In genomic region chr5:89728117-89728516, GRCm38 (mm10) we compare ENCODE assay signal across 29 mouse cellular contexts.
DNase-seq lines count a peak whose midpoint lies in the region; ATAC-seq and TF ChIP-seq lines count a peak whose summit lies in the region.
"Had no signal": no experiment of that assay in that cellular context is flagged by ENCODE, and none has a peak within 500 bp of the region (broad histone marks: within the 10 kb centered on the region; RNA-seq: fewer than 3 reads in every experiment).

No protein-coding gene starts in this region.

- intact Hi-C loops in heart, postnatal 14 days (cut with DNase I): no loop called here

- TF ChIP-seq EP300 in heart, postnatal 0 days (IDR thresholded peaks at IDR 0.05; ENCODE audit: low read depth): no peak

- TF ChIP-seq CTCF in heart, postnatal 0 days (IDR thresholded peaks at IDR 0.05; ENCODE audit: low read depth): no peak

- H3K4me1 ChIP-seq in forebrain, embryonic 15.5 days: no peaks in the 10 kb centered on the region
- no peaks in the 10 kb centered on the region for H3K4me1 ChIP-seq in forebrain, embryonic 11.5 days (replicated peaks; ENCODE audit: control insufficient read depth, insufficient read depth, low read length)
- H3K4me1 ChIP-seq in heart, postnatal 0 days (ENCODE audit: control insufficient read depth, insufficient read depth): peaks cover 7% of the 10 kb centered on the region; the same call in 1 of the 2 replicates
- H3K4me1 ChIP-seq: embryonic facial prominence, embryonic 12.5 days; embryonic facial prominence, embryonic 15.5 days; hindbrain, embryonic 10.5 days; hindbrain, embryonic 13.5 days; intestine, embryonic 15.5 days; kidney, embryonic 15.5 days had no signal

- H3K27me3 ChIP-seq in forebrain, embryonic 15.5 days: no peaks in the 10 kb centered on the region
- no peaks in the 10 kb centered on the region for H3K27me3 ChIP-seq in forebrain, embryonic 11.5 days (ENCODE audit: control insufficient read depth, insufficient read depth, low read length)
- H3K27me3 ChIP-seq in heart, postnatal 0 days (ENCODE audit: control insufficient read depth, insufficient read depth, low read length): no peaks in the 10 kb centered on the region
- H3K27me3 ChIP-seq: CH12.LX; embryonic facial prominence, embryonic 12.5 days; embryonic facial prominence, embryonic 15.5 days; hindbrain, embryonic 13.5 days; intestine, embryonic 15.5 days; kidney, embryonic 15.5 days had no signal

- no peak for DNase-seq in forebrain, embryonic 11.5 days (ENCODE audit: low spot score)
- no peak for DNase-seq in frontal cortex, postnatal 25 days (ENCODE audit: low spot score in 2 of 2)
- DNase-seq in heart, postnatal 0 days (ENCODE audit: low spot score): peak; percentile 41
- no peak for DNase-seq in heart, postnatal 14 days
- DNase-seq: adrenal gland, postnatal 10 days; adrenal gland, postnatal 36 days; B cell, adult 2 months; cerebellum, adult 11 months; cerebellum, adult 2 months; cerebellum, adult 9-11 months; cerebellum, postnatal 25 days; gastrocnemius, postnatal 25 days; heart, adult 2 months; heart, postnatal 36 days; kidney, adult 11 months; kidney, adult 8-10 months had no signal

- no peak overlapping the region for H3K4me2 ChIP-seq in forebrain, embryonic 15.5 days (replicated peaks)
- H3K4me2 ChIP-seq in forebrain, embryonic 11.5 days (ENCODE audit: low read depth, low read length, severe bottlenecking): no peak overlapping the region
- no peak overlapping the region for H3K4me2 ChIP-seq in heart, postnatal 0 days (ENCODE audit: low read depth, low read length)
- H3K4me2 ChIP-seq: embryonic facial prominence, embryonic 12.5 days; embryonic facial prominence, embryonic 15.5 days; heart, embryonic 11.5 days; hindbrain, embryonic 13.5 days; intestine, embryonic 15.5 days; kidney, embryonic 15.5 days had no signal

- H3K4me3 ChIP-seq in forebrain, embryonic 15.5 days: no peak overlapping the region
- H3K4me3 ChIP-seq in forebrain, embryonic 11.5 days (ENCODE audit: low read depth, low read length): no peak overlapping the region
- no peak overlapping the region for H3K4me3 ChIP-seq in heart, postnatal 0 days (ENCODE audit: low read depth, low read length)
- H3K4me3 ChIP-seq: embryonic facial prominence, embryonic 12.5 days; embryonic facial prominence, embryonic 15.5 days; heart, adult 2 months; hindbrain, embryonic 10.5 days; hindbrain, embryonic 13.5 days; intestine, embryonic 15.5 days; kidney, embryonic 15.5 days had no signal

- no peak overlapping the region for H3K9ac ChIP-seq in forebrain, embryonic 15.5 days (replicated peaks)
- H3K9ac ChIP-seq in forebrain, embryonic 11.5 days (ENCODE audit: low read length): no peak overlapping the region
- no peak overlapping the region for H3K9ac ChIP-seq in heart, postnatal 0 days (replicated peaks; ENCODE audit: low read depth, low read length)
- H3K9ac ChIP-seq: embryonic facial prominence, embryonic 12.5 days; embryonic facial prominence, embryonic 15.5 days; hindbrain, embryonic 13.5 days; intestine, embryonic 15.5 days; kidney, embryonic 15.5 days had no signal

- 66% methylated on average over 3 of the region's 3 CpGs for WGBS in forebrain, embryonic 15.5 days
- 90% methylated on average over 3 of the region's 3 CpGs for WGBS in forebrain, embryonic 11.5 days
- 19% methylated on average over 3 of the region's 3 CpGs for WGBS in heart, postnatal 0 days

- H3K27ac ChIP-seq in forebrain, embryonic 15.5 days (replicated peaks): 0 out of 2 replicates have a peak overlapping the region, but pooled peaks have one; percentile 23
- H3K27ac ChIP-seq in forebrain, embryonic 11.5 days (ENCODE audit: low read depth, low read length): no peak overlapping the region
- H3K27ac ChIP-seq in heart, postnatal 0 days (ENCODE audit: low read depth): 0 out of 2 replicates have a peak overlapping the region, but pooled peaks have one; percentile 23
- H3K27ac ChIP-seq: embryonic facial prominence, embryonic 12.5 days; embryonic facial prominence, embryonic 15.5 days; heart, adult 2 months; hindbrain, embryonic 10.5 days; hindbrain, embryonic 13.5 days; intestine, embryonic 15.5 days; kidney, embryonic 15.5 days had no signal

- H3K9me3 ChIP-seq in forebrain, embryonic 15.5 days: no peaks in the 10 kb centered on the region
- peaks cover 6% of the 10 kb centered on the region; the same call in 1 of the 2 replicates for H3K9me3 ChIP-seq in forebrain, embryonic 11.5 days (ENCODE audit: control insufficient read depth, low read length)
- H3K9me3 ChIP-seq in heart, postnatal 0 days (replicated peaks; ENCODE audit: control insufficient read depth, low read length): no peaks in the 10 kb centered on the region
- H3K9me3 ChIP-seq: embryonic facial prominence, embryonic 15.5 days; G1E; intestine, embryonic 15.5 days; kidney, embryonic 15.5 days had no signal

- no peak for ATAC-seq in forebrain, embryonic 15.5 days (replicated peaks)
- no peak for ATAC-seq in forebrain, embryonic 11.5 days (replicated peaks; ENCODE audit: low FRiP score)
- ATAC-seq in frontal cortex, adult (ENCODE audit: low TSS enrichment): 0 out of 2 replicates have a peak, but pooled peaks have one; percentile 2
- no peak for ATAC-seq in heart, postnatal 0 days (ENCODE audit: insufficient read depth, low read depth)
- ATAC-seq: hindbrain, embryonic 16.5 days; Patski had no signal

- no peaks in the 10 kb centered on the region for H3K36me3 ChIP-seq in forebrain, embryonic 15.5 days
- H3K36me3 ChIP-seq in forebrain, embryonic 11.5 days (ENCODE audit: control insufficient read depth, insufficient read depth, low read length): no peaks in the 10 kb centered on the region
- H3K36me3 ChIP-seq in heart, postnatal 0 days (replicated peaks; ENCODE audit: control insufficient read depth, insufficient read depth, low read length): no peaks in the 10 kb centered on the region
- H3K36me3 ChIP-seq: embryonic facial prominence, embryonic 12.5 days; embryonic facial prominence, embryonic 15.5 days; G1E; hindbrain, embryonic 10.5 days; hindbrain, embryonic 13.5 days; intestine, embryonic 15.5 days; kidney, embryonic 15.5 days had no signal
